Mouse (Mus musculus) B cell, adult 2 months (primary cell): ENCODE data around the gene Hist1h2bg.
A peak's percentile ranks its signal among the peaks of the same experiment; 100 is the strongest.

Source experiments
- DNase-seq, 2 experiments: peaks; one replicate each; pipeline ENCODE4 v3.0.0; 2022

Hist1h2bg gene

DNA sequence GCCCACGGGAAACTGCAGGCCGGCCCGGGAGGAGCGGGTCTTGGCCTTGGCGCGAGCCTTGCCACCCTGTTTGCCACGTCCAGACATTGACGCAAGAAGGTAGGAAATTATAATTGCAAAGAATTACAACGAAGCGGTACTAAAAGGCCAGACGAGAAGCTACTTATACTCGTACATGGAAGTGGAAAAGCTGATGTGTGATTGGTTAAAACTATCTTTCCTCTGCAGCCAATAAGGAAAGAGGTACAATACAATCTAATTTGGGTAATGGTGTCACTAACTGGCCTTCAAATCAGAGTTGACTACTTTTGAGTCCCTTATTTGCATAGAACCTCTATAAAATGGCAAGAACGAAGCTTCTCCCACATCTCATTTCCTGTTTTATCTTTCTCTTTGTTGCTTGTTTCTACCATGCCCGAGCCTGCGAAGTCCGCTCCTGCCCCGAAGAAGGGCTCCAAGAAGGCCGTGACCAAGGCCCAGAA, at the start of gene Hist1h2bg, which contains the start of gene Hist1h2ae:
TSS of gene Hist1h2bg (plus strand) at position 375 of the 482 bp plus-strand sequence.
TSS of gene Hist1h2ae (minus strand) at position 199 of the 482 bp plus-strand sequence.
- peak; percentile 76 to 82 for DNase-seq

GRCm38 (mm10) chr13:23521703-23522102, 49.5 kb upstream of the Hist1h2bg start:
- peak; percentile 89 to 90 for DNase-seq

DNA sequence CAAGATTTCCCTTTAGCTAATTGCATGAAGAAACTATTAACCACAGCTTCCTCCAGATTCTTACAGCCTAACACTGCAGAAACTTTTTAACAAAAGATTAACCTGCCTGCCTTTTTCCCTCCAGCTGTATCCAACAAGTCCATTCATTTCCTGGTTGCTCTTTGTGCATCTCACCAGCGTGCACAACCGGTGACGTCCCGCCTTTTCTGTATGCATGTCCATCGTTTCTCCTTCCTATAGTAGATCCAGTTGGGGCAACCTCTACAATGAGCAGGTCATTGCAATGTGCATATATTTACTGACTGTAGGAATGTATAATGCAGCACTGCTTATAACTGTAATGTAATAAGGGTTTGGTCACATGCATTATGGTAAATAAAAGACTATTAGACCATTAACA, 47.2 kb upstream of the Hist1h2bg start:
- DNase-seq, result no peak

- peak; percentile 85 to 86 for DNase-seq
Measured at GRCm38 (mm10) chr13:23524654-23525053, 46.5 kb upstream of the Hist1h2bg start.

GRCm38 (mm10) chr13:23525901-23526300, 45.3 kb upstream of the Hist1h2bg start:
- peak in 1 of 2 experiments; percentile 17 for DNase-seq

- peak; percentile 90 to 92 for DNase-seq
Measured at GRCm38 (mm10) chr13:23526312-23526711, 44.9 kb upstream of the Hist1h2bg start.

DNA sequence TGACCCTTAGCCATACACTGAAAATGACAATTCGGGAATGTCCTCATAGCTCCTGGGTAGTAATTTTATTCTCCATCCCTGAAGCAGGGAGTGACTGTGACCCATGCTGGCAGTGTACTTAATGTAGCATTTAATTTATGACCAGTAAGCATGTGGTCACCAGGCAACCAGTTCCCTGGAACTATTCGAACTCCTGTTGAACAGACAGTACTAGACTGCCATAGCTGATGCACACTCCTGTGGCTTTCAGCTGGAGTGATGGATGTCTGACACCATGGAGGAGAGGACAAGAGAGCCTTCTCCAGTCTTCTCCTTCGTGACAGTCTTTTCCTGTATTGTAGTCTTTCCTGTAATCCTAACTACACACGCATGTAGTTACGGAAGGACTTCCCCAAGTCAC, 42.2 kb upstream of the Hist1h2bg start:
- DNase-seq, result no peak

DNA sequence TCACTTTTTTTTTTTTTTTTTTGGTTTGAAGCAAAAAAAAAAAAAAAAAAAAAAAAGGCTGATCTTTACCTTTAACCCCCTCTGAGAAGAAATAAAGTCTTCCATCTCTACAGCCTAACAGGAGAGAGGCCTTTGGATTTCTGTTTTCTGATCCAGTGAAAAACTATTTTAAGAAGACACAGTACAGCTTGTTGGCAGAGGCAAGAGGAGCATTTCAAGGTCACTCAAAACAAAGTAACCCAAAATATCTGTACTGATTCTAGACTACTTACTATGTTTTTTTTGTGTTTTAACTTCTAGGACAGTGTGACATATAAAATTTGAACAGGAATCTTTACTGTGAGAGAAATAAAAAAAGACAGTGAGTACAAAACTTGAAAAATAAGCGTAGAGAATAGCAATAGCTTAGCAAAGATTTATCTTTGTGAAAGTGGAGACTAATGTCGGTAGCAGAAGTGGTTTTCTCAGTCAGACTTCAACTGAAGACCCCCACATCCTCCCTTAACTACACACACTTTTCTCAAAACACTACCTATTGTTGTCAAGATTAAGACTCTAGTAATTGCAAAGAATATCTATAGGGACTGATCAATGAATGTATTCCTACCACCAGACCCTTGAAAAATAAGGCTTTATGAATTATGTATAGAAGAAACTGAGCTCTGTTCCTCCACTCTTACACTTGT, 41.6 kb upstream of the Hist1h2bg start:
- no peak for DNase-seq

- peak; percentile 84 to 86 for DNase-seq
Measured at GRCm38 (mm10) chr13:23530181-23530900, 40.9 kb upstream of the Hist1h2bg start.

DNA sequence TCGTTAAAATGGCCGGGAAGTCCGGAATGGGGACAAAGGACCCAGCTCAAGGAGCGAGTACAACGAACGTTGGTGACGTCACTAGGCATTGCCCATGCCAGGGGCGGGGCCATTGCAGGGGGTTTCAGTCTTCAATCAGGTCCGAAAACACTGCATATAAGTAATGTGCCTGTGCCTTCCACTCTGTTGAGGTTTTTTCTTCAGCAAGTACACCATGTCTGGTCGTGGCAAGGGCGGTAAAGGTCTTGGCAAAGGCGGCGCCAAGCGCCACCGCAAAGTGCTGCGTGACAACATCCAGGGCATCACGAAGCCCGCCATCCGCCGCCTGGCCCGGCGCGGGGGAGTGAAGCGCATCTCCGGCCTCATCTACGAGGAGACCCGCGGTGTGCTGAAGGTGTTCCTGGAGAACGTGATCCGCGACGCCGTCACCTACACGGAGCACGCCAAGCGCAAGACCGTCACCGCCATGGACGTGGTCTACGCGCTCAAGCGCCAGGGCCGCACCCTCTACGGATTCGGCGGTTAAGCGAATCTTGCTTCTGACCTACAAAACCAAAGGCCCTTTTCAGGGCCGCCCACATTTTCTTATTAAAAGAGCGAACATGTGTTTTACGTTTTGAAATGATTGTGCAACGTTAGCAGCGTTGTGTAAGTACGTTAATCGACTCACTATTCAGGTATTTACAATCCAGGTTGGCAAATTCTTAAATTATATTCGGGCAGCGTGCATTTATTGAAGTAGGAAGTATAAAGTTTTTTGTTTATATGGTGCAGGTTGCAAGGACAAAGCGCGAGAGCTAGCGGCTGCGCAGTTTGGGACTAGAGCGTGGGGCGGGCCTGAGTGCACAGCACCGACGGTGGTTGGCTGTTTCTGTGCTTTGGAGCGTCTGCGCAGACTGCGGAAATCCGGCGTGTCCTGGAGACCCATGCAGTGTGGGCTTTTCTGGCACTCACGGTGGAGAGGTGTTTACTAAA, 40.0 kb upstream of the Hist1h2bg start, which contains the start of gene Hist1h4h:
TSS of gene Hist1h4h (plus strand) at position 150 of the 975 bp plus-strand sequence.
- peak; percentile 98 for DNase-seq

GRCm38 (mm10) chr13:23532262-23533075, 38.7 kb upstream of the Hist1h2bg start:
- no peak for DNase-seq

GRCm38 (mm10) chr13:23533560-23534367, 37.4 kb upstream of the Hist1h2bg start, which contains the start of gene Hist1h2af:
TSS of gene Hist1h2af (plus strand) at chr13:23533906.
- DNase-seq, result peak; percentile 70

DNA sequence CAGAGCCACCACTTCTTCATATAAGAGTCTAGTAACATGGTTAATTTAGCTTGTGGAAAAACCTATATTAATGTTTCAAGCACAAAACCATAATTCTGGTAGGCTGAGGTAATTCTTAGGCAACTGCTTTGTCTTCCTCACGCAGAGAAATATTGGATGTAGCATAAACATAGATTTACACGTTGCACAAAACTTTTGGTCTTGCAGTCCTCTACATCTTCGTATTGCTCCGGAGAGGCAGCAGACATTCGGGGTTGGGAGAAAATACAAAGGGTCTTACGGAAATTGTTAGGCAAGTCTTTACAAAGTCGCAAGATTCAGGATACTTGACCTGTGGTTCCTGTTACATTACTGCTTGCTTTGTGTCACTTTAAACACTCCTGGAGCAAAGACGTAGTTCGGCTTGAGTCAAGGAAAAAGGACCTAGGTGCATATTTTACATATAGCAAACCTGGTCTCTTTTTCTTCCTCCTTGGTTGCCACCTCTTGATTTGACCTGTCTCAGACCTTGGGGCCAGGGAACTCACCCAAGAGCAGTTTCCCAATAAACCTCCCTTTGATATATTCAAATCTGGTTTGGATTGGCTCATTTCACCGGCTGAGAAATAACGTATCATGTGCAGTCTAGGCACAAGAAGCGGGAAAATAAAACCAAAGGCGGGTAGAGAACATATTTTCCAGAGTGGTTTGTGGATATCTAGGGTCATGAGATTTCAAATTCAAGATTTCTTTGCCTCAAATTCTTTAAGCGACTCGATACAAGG, 36.6 kb upstream of the Hist1h2bg start:
- DNase-seq, result no peak

DNA sequence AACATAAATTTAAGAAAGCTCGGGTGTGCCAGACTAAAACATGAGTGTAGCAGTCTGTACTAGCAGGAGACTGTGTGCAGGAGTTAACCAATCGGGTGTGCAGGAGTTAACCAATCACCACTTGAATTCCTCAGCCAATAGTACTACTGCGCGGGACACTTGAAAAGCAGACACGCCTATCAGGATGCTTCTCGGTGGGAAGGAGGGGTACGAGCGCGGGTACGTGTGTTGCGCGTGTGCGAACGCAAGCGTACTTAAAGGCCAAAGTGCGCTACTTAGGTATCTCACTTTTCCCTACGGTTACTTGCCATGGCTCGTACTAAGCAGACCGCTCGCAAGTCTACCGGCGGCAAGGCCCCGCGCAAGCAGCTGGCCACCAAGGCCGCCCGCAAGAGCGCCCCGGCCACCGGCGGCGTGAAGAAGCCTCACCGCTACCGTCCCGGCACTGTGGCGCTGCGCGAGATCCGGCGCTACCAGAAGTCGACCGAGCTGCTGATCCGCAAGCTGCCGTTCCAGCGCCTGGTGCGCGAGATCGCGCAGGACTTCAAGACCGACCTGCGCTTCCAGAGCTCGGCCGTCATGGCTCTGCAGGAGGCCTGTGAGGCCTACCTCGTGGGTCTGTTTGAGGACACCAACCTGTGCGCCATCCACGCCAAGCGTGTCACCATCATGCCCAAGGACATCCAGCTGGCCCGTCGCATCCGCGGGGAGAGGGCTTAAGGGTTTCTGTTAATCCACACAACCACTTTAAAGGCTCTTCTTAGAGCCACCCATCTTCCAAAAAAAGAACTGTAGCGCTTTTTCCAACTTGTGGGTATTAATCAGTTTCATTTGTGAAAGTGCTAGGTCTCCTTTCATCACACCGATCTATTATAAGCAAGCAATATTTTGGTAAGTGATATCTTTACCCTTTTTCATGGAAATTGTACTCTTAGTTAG, 35.8 kb upstream of the Hist1h2bg start, which contains the start of gene Hist1h3g:
TSS of gene Hist1h3g (plus strand) at position 286 of the 939 bp plus-strand sequence.
- peak; percentile 81 to 85 for DNase-seq

- no peak for DNase-seq
Measured at GRCm38 (mm10) chr13:23536076-23536822, 34.9 kb upstream of the Hist1h2bg start.

GRCm38 (mm10) chr13:23537006-23537710, 34.0 kb upstream of the Hist1h2bg start:
- DNase-seq, result no peak

GRCm38 (mm10) chr13:23538249-23538648, 32.9 kb upstream of the Hist1h2bg start:
- DNase-seq, result no peak
